Mouse (Mus musculus) c-Kit-positive CD71-positive TER-119-positive erythroid progenitor cells, embryonic 14.5 days (primary cell): ENCODE data around the gene Slc6a9.

Experiments
- DNase-seq: peaks from one replicate; pipeline ENCODE4 v3.0.0-alpha.2; 2013; ENCODE audit warnings: low spot score

Slc6a9 gene

GRCm38 (mm10) chr4:117912685-117913273, 78.5 kb downstream of the Slc6a9 start:
- DNase-seq = no peak

GRCm38 (mm10) chr4:117913421-117913820, 79.1 kb downstream of the Slc6a9 start:
- no peak for DNase-seq

- no peak for DNase-seq
Measured at GRCm38 (mm10) chr4:117914031-117914430, 79.7 kb downstream of the Slc6a9 start.

GRCm38 (mm10) chr4:117914591-117915442, 80.5 kb downstream of the Slc6a9 start, which contains the start of gene Ipo13:
Ipo13 (minus strand) TSS chr4:117914999.
- DNase-seq = peak; percentile 87

GRCm38 (mm10) chr4:117915489-117916105, 81.3 kb downstream of the Slc6a9 start:
- peak; percentile 44 for DNase-seq

GRCm38 (mm10) chr4:117916386-117916785, 82.1 kb downstream of the Slc6a9 start:
- no peak for DNase-seq

GRCm38 (mm10) chr4:117917402-117917801, 83.1 kb downstream of the Slc6a9 start:
- no peak for DNase-seq

- no peak for DNase-seq
Measured at GRCm38 (mm10) chr4:117917847-117918246, 83.5 kb downstream of the Slc6a9 start.

GRCm38 (mm10) chr4:117918261-117918660, 84.0 kb downstream of the Slc6a9 start:
- no peak for DNase-seq

GRCm38 (mm10) chr4:117918762-117919161, 84.5 kb downstream of the Slc6a9 start:
- no peak for DNase-seq

- no peak for DNase-seq
Measured at GRCm38 (mm10) chr4:117921358-117921757, 87.1 kb downstream of the Slc6a9 start.

GRCm38 (mm10) chr4:117923450-117923849, 89.1 kb downstream of the Slc6a9 start:
- no peak for DNase-seq
